Mouse (Mus musculus) cerebellum, postnatal 36 days (tissue): Measurements from ENCODE around the gene Gm5930.
"Not testable (repeated sequence)": the region's sequence is repeated elsewhere in the genome, so short reads cannot be mapped to it uniquely, and the experiment has no call there.

ENCODE experiments used
- DNase-seq, 2 experiments: peaks; one replicate each; pipeline ENCODE4 v3.0.0; 2021 to 2022; ENCODE audit warnings: mixed read lengths in 2 of 2

Gene Gm5930

GRCm38 (mm10) chr14:44338484-44338883 is at the start of gene Gm5930:
Gm5930 (minus strand) TSS chr14:44338584.
- not testable (repeated sequence) for DNase-seq

DNA sequence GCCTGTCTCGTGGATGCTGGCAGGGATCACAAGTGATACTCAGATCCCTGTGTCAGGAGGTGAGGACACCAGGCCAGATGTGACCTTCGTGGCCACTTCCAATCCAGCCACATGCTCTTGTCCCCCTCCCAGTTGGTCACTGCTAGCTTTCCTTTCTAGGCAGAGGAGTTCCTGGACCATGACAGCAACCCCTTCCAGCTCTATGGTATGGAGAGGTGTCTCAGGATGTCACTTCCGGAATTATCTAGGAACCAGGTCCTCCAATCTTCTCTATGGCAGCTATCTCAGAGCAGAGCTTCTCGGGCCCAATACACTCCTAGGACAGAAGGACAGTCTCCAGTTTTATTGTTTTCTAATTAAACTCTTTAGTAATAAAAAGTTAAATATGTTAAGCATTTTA is 45.8 kb upstream of the Gm5930 start:
- not testable (repeated sequence) for DNase-seq

DNA sequence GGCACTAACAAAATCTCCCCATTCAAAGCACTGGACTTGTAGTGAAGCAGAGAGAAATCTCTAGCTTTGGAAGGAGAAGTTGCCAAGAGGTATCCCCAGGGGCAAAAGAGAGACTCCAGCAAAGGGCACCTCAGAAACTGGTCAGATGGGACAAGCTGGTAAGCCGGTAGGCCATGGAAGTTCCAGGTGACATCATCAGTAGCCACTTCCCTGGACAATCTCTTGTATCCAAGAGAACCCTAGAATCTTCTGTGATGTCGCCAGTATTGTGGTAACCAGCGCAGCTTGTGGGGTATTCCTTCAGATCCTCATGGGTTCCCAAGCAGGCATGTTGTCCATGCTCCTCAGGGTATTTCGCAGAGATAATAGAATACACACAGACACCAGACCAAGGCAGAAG is 26.7 kb upstream of the Gm5930 start, which contains the start of gene Gm8229:
Gene Gm8229 (plus strand): TSS at position 301 of the 400 bp plus-strand sequence.
- not testable (repeated sequence) for DNase-seq

- DNase-seq: not testable (repeated sequence)
These were observed 23.9 kb upstream of the Gm5930 start for GRCm38 (mm10) chr14:44362301-44362700.

- DNase-seq: not testable (repeated sequence)
These were observed 23.0 kb upstream of the Gm5930 start for GRCm38 (mm10) chr14:44361416-44361815.

DNA sequence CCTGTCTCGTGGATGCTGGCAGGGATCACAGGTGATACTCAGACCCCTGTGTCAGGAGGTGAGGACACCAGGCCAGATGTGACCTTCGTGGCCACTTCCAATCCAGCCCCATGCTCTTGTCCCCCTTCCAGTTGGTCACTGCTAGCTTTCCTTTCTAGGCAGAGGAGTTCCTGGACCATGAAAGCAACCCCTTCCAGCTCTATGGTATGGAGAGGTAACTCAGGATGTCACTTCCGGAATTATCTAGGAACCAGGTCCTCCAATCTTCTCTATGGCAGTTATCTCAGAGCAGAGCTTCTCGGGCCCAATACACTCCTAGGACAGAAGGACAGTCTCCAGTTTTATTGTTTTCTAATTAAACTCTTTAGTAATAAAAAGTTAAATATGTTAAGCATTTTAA is 26.3 kb downstream of the Gm5930 start:
- DNase-seq: not testable (repeated sequence)

- not testable (repeated sequence) for DNase-seq
These were observed 53.1 kb downstream of the Gm5930 start, which contains the start of gene Gm8220 for GRCm38 (mm10) chr14:44285280-44285679. Gm8220 (plus strand) TSS chr14:44285580.
